26 mouse cellular contexts compared by ENCODE assay signal in genomic region chr4:53152655-53153054, GRCm38 (mm10). TPM values are rescaled to one million over a fixed set of nuclear protein-coding genes. Genes with fewer than 3 reads are reported as not detected.
A peak's percentile ranks its signal among the peaks of the same experiment; 100 is the strongest.
DNase-seq lines count a peak whose midpoint lies in the region; ATAC-seq and TF ChIP-seq lines count a peak whose summit lies in the region.
"Had no signal": no experiment of that assay in that cellular context is flagged by ENCODE, and none has a peak within 500 bp of the region (broad histone marks: within the 10 kb centered on the region; RNA-seq: fewer than 3 reads in every experiment).

No protein-coding gene starts in this region.

- 0 out of 2 replicates have a peak overlapping the region, but pooled peaks have one; percentile 19 for H3K9ac ChIP-seq in liver, postnatal 0 days (replicated peaks)
- H3K9ac ChIP-seq: embryonic facial prominence, embryonic 13.5 days; embryonic facial prominence, embryonic 15.5 days; forebrain, embryonic 12.5 days had no signal

- intact Hi-C loops in heart, postnatal 10 days (cut with DNase I), result no loop called here

- H3K36me3 ChIP-seq in liver, postnatal 0 days (replicated peaks; ENCODE audit: insufficient read depth, low read length), result peaks cover 5% of the 10 kb centered on the region; the same call in 1 of the 2 replicates
- H3K36me3 ChIP-seq: embryonic facial prominence, embryonic 13.5 days; embryonic facial prominence, embryonic 15.5 days; forebrain, embryonic 10.5 days; forebrain, embryonic 12.5 days had no signal

- TF ChIP-seq POLR2A in cerebellum, adult 2 months (IDR thresholded peaks at IDR 0.05; ENCODE audit: borderline replicate concordance, insufficient read depth, low read length), result no peak

- H3K4me2 ChIP-seq in liver, postnatal 0 days (ENCODE audit: low read depth, low read length), result no peak overlapping the region
- H3K4me2 ChIP-seq: embryonic facial prominence, embryonic 13.5 days; embryonic facial prominence, embryonic 15.5 days; forebrain, embryonic 12.5 days had no signal

- TF ChIP-seq CTCF in liver, postnatal 0 days (IDR thresholded peaks at IDR 0.05; ENCODE audit: low read depth), result no peak
- no peak for TF ChIP-seq CTCF in cerebellum, adult 2 months (IDR thresholded peaks at IDR 0.05; ENCODE audit: borderline replicate concordance, insufficient read depth, low read depth, low read length)

- no peak for ATAC-seq in liver, postnatal 0 days
- ATAC-seq: activated CD4-positive, CD25-positive, alpha-beta regulatory T cell, adult 4 months; forebrain, embryonic 14.5 days; forebrain, embryonic 16.5 days; Patski had no signal

- WGBS in liver, postnatal 0 days (ENCODE audit: insufficient replicate concordance), result 58% methylated on average over 5 of the region's 5 CpGs
- WGBS in cerebellum, adult 2 months, result 35% methylated on average over 5 of the region's 5 CpGs

- H3K9me3 ChIP-seq in liver, postnatal 0 days (ENCODE audit: low read length), result no peaks in the 10 kb centered on the region
- H3K9me3 ChIP-seq: embryonic facial prominence, embryonic 13.5 days; embryonic facial prominence, embryonic 15.5 days; forebrain, embryonic 10.5 days; forebrain, embryonic 12.5 days; G1E had no signal

- DNase-seq in heart, adult 11 months, result peak; percentile 60
- no peak for DNase-seq in heart, postnatal 10 days
- no peak for DNase-seq in liver, postnatal 0 days
- no peak for DNase-seq in liver
- DNase-seq in ES-CJ7 (ENCODE audit: low read depth, low spot score), result peak; percentile 9
- DNase-seq in brain, adult 2 months (ENCODE audit: low read depth, low spot score), result peak; percentile 16
- no peak for DNase-seq in cerebellum, adult 2 months
- no peak for DNase-seq in kidney, postnatal 4 days
- DNase-seq: adrenal gland, adult 8-10 months; adrenal gland, postnatal 14 days; adrenal gland, postnatal 36 days; cerebellum, adult 11-12 months; cerebellum, adult 8-10 months; cerebellum, adult 9-11 months; cerebellum, postnatal 36 days; embryo, embryonic 11 days had no signal

- no peak for TF ChIP-seq EP300 in liver, postnatal 0 days (IDR thresholded peaks at IDR 0.05; ENCODE audit: low read depth)

- no peaks in the 10 kb centered on the region for H3K27me3 ChIP-seq in liver, postnatal 0 days (ENCODE audit: insufficient read depth, low read length)
- no peaks in the 10 kb centered on the region; the same call in 1 of the 2 replicates for H3K27me3 ChIP-seq in cerebellum, adult 2 months (ENCODE audit: control insufficient read depth, insufficient read depth, low read length)
- H3K27me3 ChIP-seq: embryonic facial prominence, embryonic 13.5 days; embryonic facial prominence, embryonic 15.5 days; forebrain, embryonic 12.5 days; Patski had no signal

- H3K4me1 ChIP-seq in liver, postnatal 0 days (ENCODE audit: insufficient read depth), result peaks cover 58% of the 10 kb centered on the region
- no peaks in the 10 kb centered on the region for H3K4me1 ChIP-seq in cerebellum, adult 2 months (ENCODE audit: control insufficient read depth, insufficient read depth, low read length)

- no peak overlapping the region for H3K27ac ChIP-seq in liver, postnatal 0 days (ENCODE audit: low read depth)
- H3K27ac ChIP-seq in cerebellum, adult 2 months (ENCODE audit: insufficient read depth, low read length), result no peak overlapping the region
- H3K27ac ChIP-seq: embryonic facial prominence, embryonic 13.5 days; embryonic facial prominence, embryonic 15.5 days; forebrain, embryonic 10.5 days; forebrain, embryonic 12.5 days had no signal

- H3K4me3 ChIP-seq in liver, postnatal 0 days (ENCODE audit: low read depth, low read length), result no peak overlapping the region
- no peak overlapping the region for H3K4me3 ChIP-seq in cerebellum, adult 2 months (replicated peaks; ENCODE audit: insufficient read depth, low read depth, low read length)
- H3K4me3 ChIP-seq: embryonic facial prominence, embryonic 13.5 days; embryonic facial prominence, embryonic 15.5 days; erythroblast, embryonic 14.5 days; forebrain, embryonic 10.5 days; forebrain, embryonic 12.5 days had no signal

RNA-seq across cellular contexts. Expression of gene Abca1, which starts 7.0 kb away (rescaled TPM):
- total RNA-seq in heart, postnatal 10 days (2021), result 10 to 100 TPM; 16.1 to 18.2 TPM
- polyA plus RNA-seq in liver, postnatal 0 days (2015; fragmentation: Nextera tagmentation; extraction: Ambion mirVana), result 9.9 and 11.0 TPM in 2 replicates
- 10.0 and 10.6 TPM in 2 replicates for polyA plus RNA-seq in cerebellum, adult 2 months (2012; rRNA removed)

Comparison
In these comparisons a context has a peak if more than half of its experiments do, and no peak if none do; other contexts are left out.
1. DNase-seq: peak in heart, adult 11 months (single experiment), ES-CJ7 (single experiment) and brain, adult 2 months (single experiment); none in heart, postnatal 10 days (0 of 2), liver, postnatal 0 days (single experiment), liver (single experiment), cerebellum, adult 2 months (0 of 2) and kidney, postnatal 4 days (0 of 2).